ENCODE assay signal across 7 mouse cellular contexts in the genomic region with DNA sequence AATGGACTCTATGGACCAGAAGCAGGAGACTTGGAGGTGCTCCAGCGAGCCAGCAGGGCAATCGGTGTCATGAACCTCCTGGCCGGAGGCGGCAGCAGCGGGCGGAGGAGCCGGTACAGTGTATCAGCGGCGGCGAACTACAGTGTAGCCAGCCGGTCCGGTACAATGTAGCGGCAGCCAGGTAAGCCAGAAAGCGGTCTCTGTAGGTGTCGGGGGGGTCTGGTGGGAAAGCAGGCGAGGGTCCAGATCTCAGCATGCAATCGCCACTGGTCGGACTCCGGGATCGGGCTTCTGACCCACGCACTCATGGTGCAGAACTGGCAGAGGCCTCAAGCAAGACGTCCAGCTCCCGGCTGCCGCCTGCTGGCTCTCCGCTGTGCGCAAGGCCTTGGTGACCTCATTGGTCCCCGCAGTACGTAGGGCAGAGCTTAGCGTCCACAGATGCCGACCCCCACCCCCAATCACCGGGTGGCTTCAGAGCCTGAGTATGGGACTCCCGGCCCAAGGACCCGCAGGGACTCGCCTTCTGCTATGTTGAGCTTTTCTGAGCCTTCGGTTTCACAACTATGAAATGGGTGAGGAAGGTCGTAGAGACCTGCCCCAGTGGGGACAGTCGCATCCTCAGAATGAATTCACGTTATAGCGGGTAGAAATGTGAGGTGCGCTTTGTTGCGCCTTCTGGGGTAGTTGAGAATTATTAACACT. TPM values are rescaled to one million over a fixed set of nuclear protein-coding genes. Genes with fewer than 3 reads are reported as not detected.
DNase-seq lines count a peak whose midpoint lies in the region; ATAC-seq lines count a peak whose summit lies in the region.

No protein-coding gene starts in this region.

- ATAC-seq in intestine, embryonic 16.5 days = peak; percentile 97
- ATAC-seq in midbrain, embryonic 11.5 days (ENCODE audit: low FRiP score) = peak; percentile 96

- intact Hi-C loops in left cerebral cortex, postnatal 36 days (cut with DNase I) = loop anchor here (2.0 kb wide), 1 partner anchor 30 kb away; no protein-coding TSS in a partner anchor

- H3K4me1 ChIP-seq in intestine, embryonic 16.5 days (ENCODE audit: control insufficient read depth, insufficient read depth, low read length) = peaks cover 9% of the 10 kb centered on the region
- peaks cover 3% of the 10 kb centered on the region; the same call in 1 of the 2 replicates for H3K4me1 ChIP-seq in midbrain, embryonic 11.5 days (ENCODE audit: control insufficient read depth, insufficient read depth, low read length)

- peak overlapping the region; percentile 72 for H3K4me3 ChIP-seq in intestine, embryonic 16.5 days (ENCODE audit: low read length)
- peak overlapping the region; percentile 62 for H3K4me3 ChIP-seq in midbrain, embryonic 11.5 days (ENCODE audit: low read depth, low read length)

- WGBS in intestine, embryonic 16.5 days = under 1% methylated on average over 41 of the region's 41 CpGs
- WGBS in midbrain, embryonic 11.5 days = 2% methylated on average over 41 of the region's 41 CpGs

- DNase-seq in adrenal gland, adult 8-10 months = peak; percentile 81
- DNase-seq in embryo, embryonic 9.5 days (ENCODE audit: extremely low spot score) = peak; percentile 93
- peak; percentile 82 to 95 for DNase-seq in gastrocnemius, postnatal 4 days (ENCODE audit: low spot score in 2 of 2)
- DNase-seq in left cerebral cortex, postnatal 36 days (ENCODE audit: low spot score in 2 of 2) = peak; percentile 94 to 95
- DNase-seq in midbrain, embryonic 11.5 days (ENCODE audit: low spot score, missing footprints) = peak; percentile 100
- peak; percentile 77 for DNase-seq in skeletal muscle tissue, adult 2 months (ENCODE audit: low read depth, low spot score)

- 0 out of 2 replicates have a peak overlapping the region, but pooled peaks have one; percentile 53 for H3K27ac ChIP-seq in intestine, embryonic 16.5 days (ENCODE audit: low read length)
- 0 out of 2 replicates have a peak overlapping the region, but pooled peaks have one; percentile 45 for H3K27ac ChIP-seq in midbrain, embryonic 11.5 days (ENCODE audit: low read depth, low read length)

- peak overlapping the region; percentile 57 for H3K4me2 ChIP-seq in intestine, embryonic 16.5 days (ENCODE audit: low read depth, low read length)
- peak overlapping the region; percentile 59 for H3K4me2 ChIP-seq in midbrain, embryonic 11.5 days

- peak overlapping the region; percentile 90 for H3K9ac ChIP-seq in intestine, embryonic 16.5 days (ENCODE audit: low read depth, low read length)
- H3K9ac ChIP-seq in midbrain, embryonic 11.5 days (ENCODE audit: low read length) = peak overlapping the region; percentile 85

- H3K36me3 ChIP-seq in intestine, embryonic 16.5 days (ENCODE audit: control insufficient read depth, insufficient read depth, low read length) = no peaks in the 10 kb centered on the region
- no peaks in the 10 kb centered on the region for H3K36me3 ChIP-seq in midbrain, embryonic 11.5 days (ENCODE audit: control insufficient read depth, insufficient read depth, low read length)

- no peaks in the 10 kb centered on the region for H3K9me3 ChIP-seq in intestine, embryonic 16.5 days (ENCODE audit: control insufficient read depth, low read length)
- H3K9me3 ChIP-seq in midbrain, embryonic 11.5 days (ENCODE audit: control insufficient read depth, low read length) = no peaks in the 10 kb centered on the region

- H3K27me3 ChIP-seq in intestine, embryonic 16.5 days (replicated peaks; ENCODE audit: control insufficient read depth, insufficient read depth, low read length) = no peaks in the 10 kb centered on the region
- no peaks in the 10 kb centered on the region for H3K27me3 ChIP-seq in midbrain, embryonic 11.5 days (ENCODE audit: control insufficient read depth, insufficient read depth, low read length)

RNA-seq across cellular contexts. Expression of gene Def8, which starts 19.7 kb away (rescaled TPM):
- 10 to 100 TPM; 27.8 to 40.1 (median 34.2) TPM for total RNA-seq in adrenal gland, adult 8-10 months (2022)
- total RNA-seq in gastrocnemius, postnatal 4 days (2021) = 10 to 100 TPM; 32.2 to 37.3 TPM
- polyA plus RNA-seq in intestine, embryonic 16.5 days (2015; fragmentation: Nextera tagmentation; extraction: Ambion mirVana) = 26.5 and 27.4 TPM in 2 replicates
- total RNA-seq in left cerebral cortex, postnatal 36 days (2021) = 10 to 100 TPM; 62.0 to 64.3 TPM
- polyA plus RNA-seq in midbrain, embryonic 11.5 days (2014; fragmentation: Nextera tagmentation; extraction: Ambion mirVana) = 35.3 and 35.5 TPM in 2 replicates

RNA-seq across cellular contexts. Expression of gene Tubb3, which starts 31.8 kb away (rescaled TPM):
- 1 to 10 TPM; 2.9 to 9.7 (median 6.6) TPM for total RNA-seq in adrenal gland, adult 8-10 months (2022)
- total RNA-seq in gastrocnemius, postnatal 4 days (2021) = under 1 TPM; 0.61 to 0.96 TPM
- 45.6 and 52.6 TPM in 2 replicates for polyA plus RNA-seq in intestine, embryonic 16.5 days (2015; fragmentation: Nextera tagmentation; extraction: Ambion mirVana)
- total RNA-seq in left cerebral cortex, postnatal 36 days (2021) = 100 to 1,000 TPM; 399 to 458 TPM
- polyA plus RNA-seq in midbrain, embryonic 11.5 days (2014; fragmentation: Nextera tagmentation; extraction: Ambion mirVana) = 777 and 840 TPM in 2 replicates

RNA-seq across cellular contexts. Expression of gene Afg3l1, which starts 34.7 kb away (rescaled TPM):
- 10 to 100 TPM; 69.7 to 99.4 (median 85.1) TPM for total RNA-seq in adrenal gland, adult 8-10 months (2022)
- 10 to 100 TPM; 39.4 to 48.5 TPM for total RNA-seq in gastrocnemius, postnatal 4 days (2021)
- 45.3 and 48.7 TPM in 2 replicates for polyA plus RNA-seq in intestine, embryonic 16.5 days (2015; fragmentation: Nextera tagmentation; extraction: Ambion mirVana)
- 10 to 100 TPM; 29.5 to 40.5 TPM for total RNA-seq in left cerebral cortex, postnatal 36 days (2021)
- polyA plus RNA-seq in midbrain, embryonic 11.5 days (2014; fragmentation: Nextera tagmentation; extraction: Ambion mirVana) = 38.4 and 39.9 TPM in 2 replicates

RNA-seq across cellular contexts. Expression of gene Mc1r, which starts 36.1 kb away (rescaled TPM):
- total RNA-seq in adrenal gland, adult 8-10 months (2022) = under 1 TPM in 1 of 4 experiments, not detected in 3; 0.13 TPM
- not detected for total RNA-seq in gastrocnemius, postnatal 4 days (2021)
- not detected in 2 replicates for polyA plus RNA-seq in intestine, embryonic 16.5 days (2015; fragmentation: Nextera tagmentation; extraction: Ambion mirVana)
- under 1 TPM in 1 of 2 experiments, not detected in 1; 0.14 TPM for total RNA-seq in left cerebral cortex, postnatal 36 days (2021)
- polyA plus RNA-seq in midbrain, embryonic 11.5 days (2014; fragmentation: Nextera tagmentation; extraction: Ambion mirVana) = 0.06 and 0.12 TPM in 2 replicates

Comparison
In these comparisons a context has a peak if more than half of its experiments do, and no peak if none do; other contexts are left out.
1. Peak in every context shown above with its lines: DNase-seq, ATAC-seq, H3K4me3 ChIP-seq and H3K27ac ChIP-seq.
2. RNA of gene Tubb3, which starts 31.8 kb away (total RNA-seq): 399 to 458 TPM in left cerebral cortex, postnatal 36 days; 2.9 to 9.7 TPM in adrenal gland, adult 8-10 months and 0.61 to 0.96 TPM in gastrocnemius, postnatal 4 days; every median in the first group is over 10 times any median in the second.